Mouse (Mus musculus) heart, postnatal 0 days (tissue): ENCODE measurements around the gene Tmem132c. TPM values are rescaled to one million over a fixed set of nuclear protein-coding genes. Genes with fewer than 3 reads are reported as not detected.

Experiments
- ATAC-seq: fragments of 200-750 bp; cut with Nextera tagmentation; 2 replicates; pipeline ENCODE4 v1.8.0; 2017; ENCODE audit warnings: low read depth, moderate number of reproducible peaks, moderate library complexity; ENCODE audit not compliant: insufficient read depth
- DNase-seq: peaks from one replicate; pipeline ENCODE4 v3.0.0-alpha.2; 2016; ENCODE audit warnings: low spot score
- H3K27ac ChIP-seq: fragments of 300-500 bp; sonication (generic); 2 replicates; pipeline ENCODE4 v1.5.1; 2014; ENCODE audit warnings: low read depth, mild to moderate bottlenecking
- H3K27me3 ChIP-seq: fragments of 300-500 bp; sonication (generic); 2 replicates; pipeline ENCODE4 v1.6.1; 2014; ENCODE audit warnings: low read length, mixed read lengths; ENCODE audit not compliant: control insufficient read depth, insufficient read depth
- H3K36me3 ChIP-seq: fragments of 300-500 bp; sonication (generic); replicated peaks from 2 replicates; pipeline ENCODE4 v1.6.1; 2014; ENCODE audit warnings: low read length, mixed read lengths; ENCODE audit not compliant: control insufficient read depth, insufficient read depth
- H3K4me1 ChIP-seq: fragments of 300-500 bp; sonication (generic); 2 replicates; pipeline ENCODE4 v1.6.1; 2014; ENCODE audit warnings: antibody characterized with exemption; ENCODE audit not compliant: control insufficient read depth, insufficient read depth
- H3K4me2 ChIP-seq: fragments of 300-500 bp; sonication (generic); 2 replicates; pipeline ENCODE4 v1.6.1; 2014; ENCODE audit warnings: low read depth, mild to moderate bottlenecking, low read length, moderate library complexity
- H3K4me3 ChIP-seq: fragments of 300-500 bp; sonication (generic); 2 replicates; pipeline ENCODE4 v1.5.1; 2014; ENCODE audit warnings: low read depth, low read length
- H3K9ac ChIP-seq: fragments of 300-500 bp; sonication (generic); replicated peaks from 2 replicates; pipeline ENCODE4 v1.6.1; 2014; ENCODE audit warnings: low read depth, low read length, mixed read lengths
- H3K9me3 ChIP-seq: fragments of 300-500 bp; sonication (generic); replicated peaks from 2 replicates; pipeline ENCODE4 v1.6.1; 2016; ENCODE audit warnings: low read length; ENCODE audit not compliant: control insufficient read depth
- CTCF ChIP-seq: IDR thresholded peaks from 2 replicates; pipeline ENCODE4 v1.5.1; 2016; ENCODE audit warnings: antibody characterized with exemption, control low read depth, low read depth
- EP300 ChIP-seq: IDR thresholded peaks from 2 replicates; pipeline ENCODE4 v1.6.1; 2016; ENCODE audit warnings: antibody characterized with exemption, low read depth
- WGBS: fragments of 180-500 bp; shearing (Covaris S2); extraction: QIAGEN DNeasy Blood & Tissue Kit; methylation state at CpG from one replicate; pipeline ENCODE4 v1.1.7; 2014; 5-methylcytosine and 5-hydroxymethylcytosine counted together
- polyA plus RNA-seq: library from polyadenylated mRNA; unstranded; fragments of >200 nt; fragmentation: Nextera tagmentation; extraction: Ambion mirVana; gene quantifications from 2 replicates; pipeline ENCODE4 v1.2.1, GENCODE M21; 2015
- total RNA-seq: library from RNA; depleted of rRNA; stranded (reverse); fragments of >200 nt; gene quantifications from 2 replicates; pipeline ENCODE4 v1.2.3, GENCODE M21; 2014; ENCODE audit warnings: low replicate concordance

Gene Tmem132c
- total and polyA plus RNA-seq, 2 experiments from 2014 or later, result 0.16 to 1.0 TPM

GRCm38 (mm10) chr5:127496895-127497294 lies 255.3 kb downstream of the Tmem132c start:
- Histone ChIP-seq H3K27me3 (no peaks in the 10 kb centered on the region), H3K9ac (no peak overlapping the region), H3K4me1 (no peaks in the 10 kb centered on the region), H3K36me3 (no peaks in the 10 kb centered on the region), H3K4me2 (no peak overlapping the region), H3K4me3 (no peak overlapping the region), H3K9me3 (no peaks in the 10 kb centered on the region), H3K27ac (no peak overlapping the region)
- TF ChIP-seq EP300 (no peak), CTCF (no peak)
- 46% methylated on average over 7 of the region's 7 CpGs for WGBS
- no peak for DNase-seq
- no peak for ATAC-seq

DNA sequence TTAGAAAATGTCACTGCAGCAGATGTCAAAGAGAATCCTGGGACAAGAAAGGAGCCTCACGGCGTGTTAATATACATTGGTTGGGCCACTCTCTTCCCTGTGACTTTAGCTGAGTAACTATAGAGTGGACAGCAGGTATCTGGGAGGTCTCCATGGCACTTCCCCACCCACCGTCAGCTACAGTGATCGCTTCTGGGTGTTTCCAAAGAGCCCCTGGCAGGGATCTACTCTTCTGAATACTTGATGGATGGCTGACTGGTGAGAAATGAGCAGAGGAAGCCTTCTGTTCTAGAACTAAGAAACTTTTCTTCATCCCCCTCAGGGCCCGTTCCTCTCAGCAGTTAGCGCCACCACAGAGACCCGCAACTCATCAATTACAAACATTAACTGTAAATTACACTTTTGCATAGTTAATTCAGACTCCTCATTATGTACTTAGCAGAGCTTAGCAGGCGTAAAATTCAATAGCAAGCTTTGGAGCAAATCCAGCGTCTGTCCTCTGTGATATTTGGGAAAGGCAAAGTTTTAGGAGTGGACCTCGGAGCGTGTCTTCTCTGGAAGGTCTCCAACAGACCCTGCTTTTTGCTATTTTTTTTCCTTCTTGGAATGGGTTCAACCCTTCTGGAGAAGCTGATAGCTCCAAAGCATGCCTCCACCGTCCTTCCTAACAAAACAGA lies 257.7 kb downstream of the Tmem132c start:
- H3K9ac ChIP-seq, result no peak overlapping the region
- DNase-seq (no peak), ATAC-seq (no peak)
- no peak overlapping the region for H3K4me3 ChIP-seq
- 0 out of 2 replicates have a peak, but pooled peaks cover 3% of the 10 kb centered on the region for H3K9me3 ChIP-seq
- no peaks in the 10 kb centered on the region for H3K36me3 ChIP-seq
- H3K27me3 ChIP-seq, result no peaks in the 10 kb centered on the region
- WGBS, result 69% methylated on average over 12 of the region's 12 CpGs
- no peaks in the 10 kb centered on the region for H3K4me1 ChIP-seq
- H3K27ac ChIP-seq, result no peak overlapping the region
- no peak for TF ChIP-seq EP300
- TF ChIP-seq CTCF, result no peak
- no peak overlapping the region for H3K4me2 ChIP-seq

DNA sequence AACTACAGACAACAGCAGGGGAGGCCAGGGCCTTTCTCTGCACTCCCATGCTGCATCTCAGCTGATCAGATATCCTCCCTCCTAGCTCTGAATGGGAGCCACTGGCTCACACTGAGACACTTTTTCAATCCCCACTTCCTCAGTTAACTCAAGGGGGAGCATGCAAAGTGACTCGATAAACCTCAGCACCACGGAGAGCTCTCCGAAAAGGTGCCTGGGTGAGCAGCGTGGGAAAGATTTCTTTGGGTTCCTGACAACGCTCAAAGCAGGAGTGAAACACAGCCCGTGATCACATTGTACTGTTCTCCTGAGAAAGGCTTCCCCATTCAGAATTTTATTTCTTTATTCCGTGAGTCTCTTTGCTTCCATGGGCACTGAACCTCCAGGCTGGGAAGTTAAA lies 261.2 kb downstream of the Tmem132c start:
- no peak overlapping the region for H3K4me3 ChIP-seq
- H3K36me3 ChIP-seq, result no peaks in the 10 kb centered on the region
- ATAC-seq (no peak), DNase-seq (no peak)
- H3K27me3 ChIP-seq, result no peaks in the 10 kb centered on the region
- no peak overlapping the region for H3K9ac ChIP-seq
- TF ChIP-seq EP300, result no peak
- TF ChIP-seq CTCF, result no peak
- no peaks in the 10 kb centered on the region for H3K4me1 ChIP-seq
- 21% methylated on average over 7 of the region's 7 CpGs for WGBS
- 0 out of 2 replicates have a peak, but pooled peaks cover 3% of the 10 kb centered on the region for H3K9me3 ChIP-seq
- no peak overlapping the region for H3K27ac ChIP-seq
- H3K4me2 ChIP-seq, result no peak overlapping the region

GRCm38 (mm10) chr5:127505697-127506096 lies 264.1 kb downstream of the Tmem132c start:
- Histone ChIP-seq H3K9ac (no peak overlapping the region), H3K4me1 (no peaks in the 10 kb centered on the region), H3K9me3 (0 out of 2 replicates have a peak, but pooled peaks cover 3% of the 10 kb centered on the region), H3K4me2 (no peak overlapping the region), H3K27ac (no peak overlapping the region), H3K36me3 (no peaks in the 10 kb centered on the region), H3K27me3 (no peaks in the 10 kb centered on the region), H3K4me3 (no peak overlapping the region)
- ATAC-seq, result no peak
- WGBS, result 72% methylated on average over 6 of the region's 6 CpGs
- TF ChIP-seq EP300, result no peak
- no peak for DNase-seq

DNA sequence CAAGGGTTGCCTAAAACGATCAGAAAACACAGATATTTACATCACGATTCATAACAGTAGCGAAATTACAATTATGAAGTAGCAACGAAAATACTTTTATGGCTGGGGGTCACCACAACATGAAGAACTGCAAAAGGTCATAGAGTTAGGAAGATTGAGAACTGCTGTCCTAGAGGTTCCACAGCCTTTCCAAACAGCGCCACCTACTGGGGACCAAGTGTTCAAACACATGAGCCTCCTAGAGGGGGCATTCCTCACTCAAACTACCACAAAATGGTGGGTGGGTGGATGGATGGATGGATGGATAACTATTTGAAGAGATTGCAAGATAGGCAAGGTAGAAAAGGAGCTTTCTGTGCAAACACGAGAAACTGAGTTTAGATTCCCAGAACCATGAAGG lies 270.0 kb downstream of the Tmem132c start:
- no peaks in the 10 kb centered on the region for H3K9me3 ChIP-seq
- H3K9ac ChIP-seq, result no peak overlapping the region
- H3K27me3 ChIP-seq, result no peaks in the 10 kb centered on the region
- H3K4me2 ChIP-seq, result no peak overlapping the region
- H3K4me3 ChIP-seq, result no peak overlapping the region
- DNase-seq, result no peak
- 72% methylated on average over 6 of the region's 6 CpGs for WGBS
- H3K36me3 ChIP-seq, result no peaks in the 10 kb centered on the region
- no peaks in the 10 kb centered on the region for H3K4me1 ChIP-seq
- no peak overlapping the region for H3K27ac ChIP-seq
- ATAC-seq, result no peak
- TF ChIP-seq CTCF, result peak; percentile 9; the same call in 1 of the 2 replicates
- TF ChIP-seq EP300, result no peak

DNA sequence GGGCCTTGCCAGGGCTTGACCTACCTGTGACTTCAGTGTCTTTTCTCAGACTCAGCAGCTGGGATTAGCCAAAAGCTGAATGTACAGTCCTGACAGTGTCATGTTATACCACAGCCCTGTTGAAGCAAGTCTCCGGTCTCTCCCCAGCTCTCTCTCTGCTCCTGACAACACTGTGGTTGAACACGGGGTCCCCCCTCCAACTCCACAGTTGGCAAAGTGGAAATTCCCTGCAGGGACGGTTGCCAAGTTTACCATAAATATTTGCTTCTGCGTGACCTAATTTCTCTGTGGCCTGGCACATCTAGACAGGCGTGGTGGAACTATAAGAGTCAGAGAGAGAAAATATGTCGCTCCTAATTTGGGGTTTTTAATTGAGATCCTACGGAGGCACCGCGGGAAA lies 274.4 kb downstream of the Tmem132c start:
- no peak overlapping the region for H3K4me2 ChIP-seq
- no peaks in the 10 kb centered on the region for H3K27me3 ChIP-seq
- TF ChIP-seq EP300, result no peak
- TF ChIP-seq CTCF, result no peak
- no peaks in the 10 kb centered on the region for H3K4me1 ChIP-seq
- no peak overlapping the region for H3K27ac ChIP-seq
- 76% methylated on average over 9 of the region's 9 CpGs for WGBS
- ATAC-seq (no peak), DNase-seq (no peak)
- no peak overlapping the region for H3K9ac ChIP-seq
- H3K4me3 ChIP-seq, result no peak overlapping the region
- no peaks in the 10 kb centered on the region for H3K9me3 ChIP-seq
- H3K36me3 ChIP-seq, result no peaks in the 10 kb centered on the region
